Mouse (Mus musculus) lung, postnatal 4 days (tissue): Measurements from ENCODE around the gene Tmem203.
A peak's percentile ranks its signal among the peaks of the same experiment; 100 is the strongest.
"Not testable (repeated sequence)": the region's sequence is repeated elsewhere in the genome, so short reads cannot be mapped to it uniquely, and the experiment has no call there.

Source experiments
- DNase-seq, 2 experiments: peaks; one replicate each; pipeline ENCODE4 v3.0.0; 2021

The Tmem203 gene

GRCm38 (mm10) chr2:25234551-25235220 lies 20.6 kb upstream of the Tmem203 start:
- DNase-seq: no peak

DNA sequence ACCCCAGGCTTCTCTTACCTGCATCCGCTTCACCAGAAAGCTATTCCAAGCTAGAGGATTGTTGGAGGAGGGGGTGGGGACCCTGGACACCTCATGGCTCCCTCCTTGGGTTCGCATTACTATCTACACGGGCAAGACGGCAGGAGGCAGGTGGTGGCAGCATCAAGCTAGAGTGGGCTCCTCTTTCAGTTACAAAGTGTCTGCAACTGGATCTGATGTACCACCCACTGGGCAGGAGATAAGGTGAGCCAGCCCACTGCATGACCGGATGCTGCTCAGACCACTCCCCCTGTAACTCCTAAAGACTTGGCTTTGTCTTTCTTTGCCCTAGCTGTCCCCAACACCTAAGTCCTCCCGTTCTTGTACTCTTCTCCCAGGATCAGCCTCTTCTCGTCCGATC lies 18.6 kb upstream of the Tmem203 start, which contains the start of gene Rnf224:
Gene Rnf224 (minus strand): TSS at position 174 of the 400 bp plus-strand sequence.
- no peak for DNase-seq

DNA sequence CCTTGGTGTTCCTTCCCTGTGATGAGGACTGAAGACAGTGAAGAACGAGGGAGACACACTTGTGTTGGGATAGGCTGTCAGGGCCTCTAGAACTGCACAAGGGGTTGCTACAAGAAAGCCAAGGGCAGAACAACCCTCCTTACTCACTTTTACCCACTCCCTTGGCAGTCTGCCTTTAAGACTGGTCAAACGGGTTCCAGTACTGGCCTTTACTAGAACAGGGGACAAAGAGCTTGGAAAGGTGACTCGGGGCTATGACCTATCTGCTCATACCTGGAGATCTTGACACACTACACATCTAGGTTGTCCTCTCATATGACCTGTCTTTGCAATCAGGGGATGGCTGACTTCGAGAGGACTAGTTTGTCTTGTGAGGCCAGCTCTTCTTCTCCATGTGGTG lies 17.7 kb upstream of the Tmem203 start:
- DNase-seq: peak in 1 of 2 experiments; percentile 64

DNA sequence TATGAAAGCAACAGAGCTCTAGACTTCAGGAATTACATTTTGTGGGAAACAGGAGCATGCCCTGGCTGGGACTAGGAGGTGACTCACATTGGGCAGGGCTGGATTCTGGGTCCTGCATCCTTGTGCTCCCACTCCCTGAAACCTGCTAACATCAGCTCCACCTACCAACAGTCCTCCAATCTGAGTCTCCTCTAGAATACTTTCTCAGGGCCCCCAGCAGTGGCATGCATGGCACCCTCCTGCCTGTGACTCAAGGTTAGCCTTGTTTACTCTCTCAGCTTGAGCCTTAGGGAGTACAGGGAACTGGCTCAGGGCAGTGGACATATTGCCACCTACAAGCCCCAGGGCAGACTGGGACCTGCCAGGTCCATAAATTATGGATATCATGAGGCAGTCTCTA lies 17.1 kb upstream of the Tmem203 start:
- no peak for DNase-seq

GRCm38 (mm10) chr2:25239766-25240165 lies 15.5 kb upstream of the Tmem203 start:
- DNase-seq: no peak

DNA sequence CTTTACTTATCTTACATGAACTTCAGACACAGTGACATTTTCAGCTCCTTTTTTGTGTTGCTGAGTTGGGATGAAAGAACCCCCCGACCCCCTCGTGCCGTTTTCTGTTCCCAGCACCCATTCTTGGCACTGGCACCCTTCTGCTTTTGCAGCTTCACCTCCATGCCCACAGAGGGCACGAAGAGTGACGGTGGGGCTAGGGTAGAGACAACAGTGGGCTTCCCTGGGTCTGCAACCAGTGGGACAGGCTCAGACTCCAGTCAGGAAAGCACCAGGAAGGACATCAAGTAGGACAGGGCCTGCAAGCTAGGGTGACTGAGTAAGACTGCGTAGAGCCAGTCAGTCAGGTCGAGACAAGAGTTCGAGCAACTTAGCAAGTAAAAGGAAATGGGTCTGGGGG lies 14.9 kb upstream of the Tmem203 start:
- no peak for DNase-seq

GRCm38 (mm10) chr2:25240723-25241437 lies 14.4 kb upstream of the Tmem203 start:
- peak; percentile 77 to 85 for DNase-seq

- no peak for DNase-seq
Measured at GRCm38 (mm10) chr2:25241438-25241775, 13.8 kb upstream of the Tmem203 start.

- no peak for DNase-seq
Measured at GRCm38 (mm10) chr2:25242101-25242506, 13.1 kb upstream of the Tmem203 start, which contains the start of the genes Rnf208 and Cysrt1. TSS of gene Rnf208 (plus strand) at chr2:25242255. TSS of gene Cysrt1 (minus strand) at chr2:25242452.

DNA sequence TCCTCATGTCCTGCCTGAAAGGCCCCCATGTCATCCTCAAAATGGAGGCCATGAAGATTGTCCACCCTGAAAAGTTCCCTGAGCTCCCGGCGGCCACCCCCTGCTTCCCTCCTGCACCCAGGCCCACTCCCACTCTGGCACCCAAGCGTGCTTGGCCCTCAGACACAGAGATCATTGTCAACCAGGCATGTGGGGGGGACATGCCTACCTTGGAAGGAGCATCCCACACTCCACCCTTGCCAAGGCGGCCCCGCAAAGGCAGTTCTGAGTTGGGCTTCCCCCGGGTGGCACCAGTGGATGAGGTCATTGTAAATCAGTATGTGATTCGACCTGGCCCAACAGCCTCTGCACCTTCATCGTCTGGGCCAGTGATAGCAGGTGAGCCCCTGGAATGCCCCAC lies 11.9 kb upstream of the Tmem203 start:
- DNase-seq: no peak

DNA sequence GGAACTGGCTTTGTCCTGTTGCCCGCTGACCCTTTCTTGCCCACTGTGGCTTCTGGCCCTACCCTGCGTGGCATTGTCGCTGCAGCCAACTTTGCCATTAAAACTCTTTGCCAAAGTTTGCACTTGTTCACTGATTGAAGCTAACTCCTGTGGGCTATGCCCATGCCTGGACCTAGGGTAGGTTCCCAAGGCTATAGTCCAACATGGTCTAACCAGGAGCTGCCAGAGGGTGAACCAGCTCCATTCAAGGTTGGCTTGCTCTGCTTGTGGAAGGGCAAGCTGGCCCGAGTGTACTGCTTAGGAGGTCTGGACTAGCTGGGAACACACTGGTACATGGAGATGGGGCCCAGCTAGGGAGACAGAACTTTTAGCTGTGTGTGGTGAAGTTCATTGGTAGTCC lies 11.1 kb upstream of the Tmem203 start:
- no peak for DNase-seq

DNA sequence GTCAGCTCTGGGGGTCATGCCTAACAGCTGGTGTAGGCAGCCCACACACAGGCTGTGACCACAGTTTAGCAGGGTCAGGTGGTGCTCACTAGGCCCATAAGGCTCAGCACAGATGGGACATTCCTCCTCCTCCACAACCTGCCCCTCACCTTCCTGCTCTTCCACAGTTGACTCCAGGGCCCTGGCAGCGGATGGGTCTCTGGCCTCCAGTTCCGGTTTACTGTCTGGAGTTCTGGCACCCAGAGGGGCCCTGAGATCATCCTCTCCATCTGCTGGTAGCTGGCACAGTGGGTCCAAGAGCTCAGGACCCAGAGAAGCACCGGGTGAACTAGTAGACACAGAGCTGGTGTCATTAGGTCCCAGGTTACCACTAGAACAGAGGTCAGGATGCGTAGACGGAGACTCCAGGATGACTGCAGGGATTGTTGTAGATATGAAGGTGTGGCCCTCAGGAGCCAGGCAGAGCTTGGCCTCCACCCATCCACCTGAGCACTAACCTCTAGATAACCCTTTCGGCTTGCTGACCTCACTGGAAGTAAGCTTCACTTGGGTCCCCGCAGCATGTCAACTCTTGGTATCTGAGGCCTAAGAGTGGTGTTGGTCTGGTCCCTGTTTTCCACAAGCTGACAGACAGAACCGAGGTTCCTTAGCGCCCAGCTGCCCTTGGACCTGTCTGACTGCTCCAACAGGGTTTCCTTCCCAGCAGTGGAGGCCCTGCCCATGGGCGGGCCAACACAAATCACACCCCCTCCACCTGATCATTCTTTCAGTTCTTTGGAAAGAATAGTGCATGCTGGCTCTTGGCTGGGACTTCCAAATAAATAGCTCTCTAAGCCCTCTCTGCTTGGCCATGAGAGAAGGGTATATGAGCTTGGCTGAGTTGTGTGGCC lies 8.8 kb upstream of the Tmem203 start, which contains the start of gene AL732309.1:
Gene AL732309.1 (minus strand): TSS at position 681 of the 890 bp plus-strand sequence.
- no peak for DNase-seq

DNA sequence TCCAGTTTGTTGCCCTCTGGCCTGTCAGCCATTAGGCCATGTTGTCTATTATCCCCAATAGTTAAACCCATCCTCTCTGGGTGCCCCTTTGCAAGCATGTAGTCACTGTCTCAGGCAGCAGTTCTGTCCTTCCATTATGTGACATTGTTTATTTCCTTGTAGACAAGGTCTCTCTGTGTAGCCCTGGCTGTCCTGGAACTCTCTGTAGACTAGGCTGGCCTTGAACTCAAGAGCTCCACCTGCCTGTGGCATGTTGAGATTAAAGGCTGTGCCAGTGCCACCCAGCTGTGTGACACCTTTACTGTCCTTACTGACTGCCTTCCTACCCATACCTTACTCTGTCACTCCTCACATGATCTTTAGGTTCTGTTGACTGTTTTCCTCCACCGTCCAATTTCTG lies 2.9 kb upstream of the Tmem203 start:
- peak in 1 of 2 experiments; percentile 40 for DNase-seq

- DNase-seq: peak in 1 of 2 experiments; percentile 75
Measured at GRCm38 (mm10) chr2:25256443-25257109, 1.3 kb downstream of the Tmem203 start.

DNA sequence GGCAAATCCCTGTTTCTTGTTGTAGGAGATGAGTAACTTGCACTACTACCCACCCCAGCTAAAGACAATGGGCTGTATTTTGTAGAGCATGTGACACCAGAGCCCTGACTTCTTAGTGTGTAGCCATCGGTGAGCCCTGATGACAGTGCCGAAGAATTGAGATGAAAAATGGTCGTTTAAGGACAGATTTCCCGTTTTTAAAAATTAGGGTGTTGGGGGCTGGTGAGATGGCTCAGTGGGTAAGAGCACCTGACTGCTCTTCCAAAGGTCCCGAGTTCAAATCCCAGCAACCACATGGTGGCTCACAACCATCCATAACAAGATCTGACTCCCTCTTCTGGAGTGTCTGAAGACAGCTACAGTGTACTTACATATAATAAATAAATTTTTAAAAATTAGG lies 2.0 kb downstream of the Tmem203 start:
- not testable (repeated sequence) for DNase-seq

DNA sequence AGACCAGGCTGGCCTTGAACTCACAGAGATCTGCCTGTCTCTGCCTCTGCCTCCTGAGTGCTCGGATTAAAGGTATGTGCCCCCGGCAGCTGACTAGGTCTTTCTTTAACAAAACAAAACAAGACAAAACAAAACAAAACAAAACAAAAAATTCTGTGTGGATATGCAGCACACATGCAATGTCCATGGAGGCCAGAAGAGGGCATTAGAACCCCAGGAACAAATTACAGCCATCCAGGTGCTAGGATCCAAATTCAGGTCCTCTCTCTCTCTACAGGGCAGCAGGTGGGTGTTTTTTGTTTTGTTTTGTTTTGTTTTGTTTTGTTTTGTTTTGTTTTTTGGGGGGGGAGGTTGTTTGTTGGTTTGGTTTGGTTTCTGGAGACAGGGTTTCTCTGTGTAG lies 3.6 kb downstream of the Tmem203 start:
- no peak for DNase-seq

- no peak for DNase-seq
Measured at GRCm38 (mm10) chr2:25261870-25262269, 6.6 kb downstream of the Tmem203 start.

DNA sequence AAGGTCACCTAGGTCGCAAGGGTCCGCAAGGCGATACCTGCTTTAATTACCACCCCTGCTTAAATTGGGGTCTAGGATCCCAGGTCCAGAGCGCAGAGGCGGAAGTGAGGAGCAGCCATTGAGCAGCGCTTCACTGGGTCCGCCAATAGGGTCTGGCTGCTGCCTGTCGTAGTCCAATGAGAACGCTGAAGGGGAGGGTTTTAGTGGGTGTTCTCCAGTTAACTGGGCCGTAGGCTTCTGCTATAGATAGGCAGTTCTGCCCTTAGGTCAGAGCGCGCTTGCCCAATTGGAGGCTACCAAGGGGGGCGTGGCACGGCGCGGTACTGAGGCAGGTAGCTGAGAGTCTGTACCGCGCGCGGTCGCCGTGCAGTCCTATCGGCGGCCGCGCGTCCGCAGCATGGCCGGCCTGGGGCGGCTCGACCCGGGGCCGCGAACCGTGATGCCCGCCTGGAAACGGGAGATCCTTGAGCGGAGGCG lies 7.1 kb downstream of the Tmem203 start, which contains the start of gene Tprn:
Gene Tprn (plus strand): TSS at position 328 of the 477 bp plus-strand sequence.
- peak; percentile 94 to 97 for DNase-seq

DNA sequence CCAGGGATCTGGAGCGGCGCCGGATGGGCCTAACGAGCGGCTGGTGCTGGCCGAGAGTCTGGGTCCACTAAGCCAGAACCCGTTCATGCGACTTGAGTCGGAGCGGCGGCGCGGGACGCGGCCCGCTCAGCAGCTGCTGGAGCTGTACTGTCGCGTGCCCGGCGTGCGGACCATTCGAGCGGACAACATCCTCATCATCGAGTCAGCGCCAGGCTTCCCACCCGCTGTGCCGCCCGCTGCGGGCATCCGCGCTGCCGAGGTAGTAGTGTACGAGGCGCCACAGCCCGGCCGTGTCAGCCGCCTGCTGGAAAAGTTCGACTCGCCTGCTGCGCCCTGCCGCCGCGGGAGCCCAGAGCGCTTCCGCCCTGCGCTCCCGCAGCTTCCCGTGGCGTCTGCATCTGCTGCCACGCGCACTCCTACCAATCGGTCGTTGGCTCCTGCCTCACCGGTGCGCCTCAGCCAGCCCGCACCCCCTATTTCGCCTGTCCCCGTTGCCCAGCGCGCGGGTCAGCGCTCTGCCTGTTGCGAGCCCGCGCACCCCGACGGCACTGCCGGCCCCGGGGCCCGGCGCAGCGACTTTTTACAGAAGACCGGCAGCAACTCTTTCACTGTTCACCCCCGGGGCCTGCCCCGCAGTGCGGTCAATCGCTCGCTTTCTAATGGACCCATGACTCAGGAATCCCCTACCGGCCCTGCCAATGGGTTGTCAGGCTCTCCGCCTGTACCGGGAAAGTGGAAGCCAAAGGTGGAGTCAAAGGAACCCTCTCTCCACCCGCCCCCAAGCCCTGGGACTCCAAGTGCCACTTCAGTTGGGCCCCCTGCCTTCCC lies 7.8 kb downstream of the Tmem203 start:
- peak; percentile 50 to 53 for DNase-seq

GRCm38 (mm10) chr2:25263623-25264285 lies 8.5 kb downstream of the Tmem203 start:
- DNase-seq: no peak

DNA sequence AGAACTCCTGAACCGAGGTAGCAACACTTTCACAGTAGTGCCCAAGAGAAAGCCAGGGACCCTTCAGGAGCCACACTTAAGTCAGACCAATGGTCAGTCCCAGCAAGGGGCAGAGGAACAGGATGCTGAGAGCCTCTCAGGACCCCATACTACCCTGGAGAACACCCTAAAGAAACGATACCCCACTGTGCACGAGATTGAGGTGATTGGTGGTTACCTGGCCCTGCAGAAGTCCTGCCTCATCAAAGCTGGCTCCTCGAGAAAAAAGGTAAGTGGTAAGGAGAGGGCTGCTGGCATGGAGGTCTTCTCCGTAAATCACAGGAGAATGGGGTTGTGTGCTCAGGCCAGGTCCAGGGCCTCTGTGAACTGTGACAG lies 9.0 kb downstream of the Tmem203 start:
- no peak for DNase-seq
